Mouse (Mus musculus) CH12.LX (cell line): ENCODE results near the gene Mbd4. TPM values are rescaled to one million over a fixed set of nuclear protein-coding genes. Genes with fewer than 3 reads are reported as not detected.

Experiments used
- DNase-seq: peaks from one replicate; pipeline ENCODE4 v3.0.0-alpha.2; 2013; ENCODE audit errors: extremely low read depth
- H3K27ac ChIP-seq: 2 replicates; pipeline ENCODE4 v1.5.1; 2012; ENCODE audit warnings: low read depth, mild to moderate bottlenecking, control low read depth, moderate library complexity; ENCODE audit not compliant: insufficient read depth
- H3K27me3 ChIP-seq: replicated peaks from 2 replicates; pipeline ENCODE3; 2012; ENCODE audit warnings: inconsistent platforms
- H3K36me3 ChIP-seq, 2 experiments: replicated peaks in 1 of 2; 2 replicates each; pipeline versions ENCODE3 to v1.6.1; 2012; ENCODE audit warnings: inconsistent platforms in 1 of 2, low read length in 1 of 2, mild to moderate bottlenecking in 1 of 2, mixed read lengths in 1 of 2, moderate library complexity in 1 of 2; ENCODE audit not compliant: control insufficient read depth in 1 of 2, insufficient read depth in 1 of 2
- H3K4me1 ChIP-seq, 2 experiments: 2 replicates each; pipeline ENCODE4 v1.6.1; 2012; ENCODE audit warnings: inconsistent platforms in 1 of 2, moderate library complexity in 1 of 2; ENCODE audit not compliant: insufficient read depth in 2 of 2, control insufficient read depth in 1 of 2
- H3K4me2 ChIP-seq: 2 replicates; pipeline ENCODE4 v1.6.1; 2012; ENCODE audit warnings: low read depth, mild to moderate bottlenecking, control low read depth; ENCODE audit not compliant: poor library complexity, insufficient read depth, severe bottlenecking
- H3K4me3 ChIP-seq, 3 experiments: fragments of 150-350 bp in 1 of 3; sonication (generic) in 1 of 3; replicated peaks in 1 of 3; 2 replicates each; pipeline versions ENCODE3 to v1.5.1; 2011 to 2012; ENCODE audit warnings: low read depth in 2 of 3, low read length in 2 of 3, mild to moderate bottlenecking in 2 of 3, moderate library complexity in 2 of 3, control low read depth in 1 of 3, improper control_type of control experiment in 1 of 3, inconsistent platforms in 1 of 3, mixed read lengths in 1 of 3; ENCODE audit not compliant: poor library complexity in 1 of 3
- H3K79me2 ChIP-seq: replicated peaks from 2 replicates; pipeline ENCODE4 v1.6.1; 2012; ENCODE audit warnings: mild to moderate bottlenecking, moderate library complexity; ENCODE audit not compliant: control insufficient read depth, poor library complexity, insufficient read depth, severe bottlenecking; ENCODE audit errors: extremely low read depth
- H3K9ac ChIP-seq: 2 replicates; pipeline ENCODE4 v1.6.1; 2012; ENCODE audit warnings: low read depth, mild to moderate bottlenecking, control low read depth, moderate library complexity; ENCODE audit not compliant: insufficient read depth
- H3K9me3 ChIP-seq: replicated peaks from 2 replicates; pipeline ENCODE3; 2012; ENCODE audit warnings: low read length, inconsistent platforms, mixed read lengths
- BHLHE40 ChIP-seq: IDR thresholded peaks from 2 replicates; pipeline ENCODE4 v1.6.1; 2011; ENCODE audit warnings: mild to moderate bottlenecking, low read depth, low read length, improper control_type of control experiment
- CTCF ChIP-seq, 2 experiments: IDR thresholded peaks in 1 of 2; conservative IDR thresholded peaks in 1 of 2; 2 replicates each; pipeline ENCODE4 v1.5.1; 2011 to 2012; ENCODE audit warnings: low read depth in 2 of 2, low read length in 2 of 2, improper control_type of control experiment in 1 of 2, inconsistent platforms in 1 of 2, mild to moderate bottlenecking in 1 of 2, moderate library complexity in 1 of 2
- ELF1 ChIP-seq: IDR thresholded peaks from 2 replicates; pipeline ENCODE4 v1.6.1; 2014; ENCODE audit warnings: low read depth, mild to moderate bottlenecking, inconsistent platforms, low read length, improper control_type of control experiment
- EP300 ChIP-seq: IDR thresholded peaks from 2 replicates; pipeline ENCODE4 v1.6.1; 2011; ENCODE audit warnings: low read length, improper control_type of control experiment
- ETS1 ChIP-seq: conservative IDR thresholded peaks from 2 replicates; pipeline ENCODE4 v1.6.1; 2012; ENCODE audit warnings: low read depth, mild to moderate bottlenecking, inconsistent platforms, low read length, improper control_type of control experiment, moderate library complexity
- GABPA ChIP-seq: IDR thresholded peaks from 2 replicates; pipeline ENCODE4 v1.6.1; 2012; ENCODE audit warnings: low read depth, low read length, improper control_type of control experiment, inconsistent platforms; ENCODE audit not compliant: insufficient replicate concordance
- HCFC1 ChIP-seq: IDR thresholded peaks from 2 replicates; pipeline ENCODE4 v1.6.1; 2012; ENCODE audit warnings: low read depth, mild to moderate bottlenecking, inconsistent platforms, low read length, improper control_type of control experiment
- IRF4 ChIP-seq: IDR thresholded peaks from 2 replicates; pipeline ENCODE4 v1.6.1; 2014; ENCODE audit warnings: low read depth, mild to moderate bottlenecking, inconsistent platforms, low read length, improper control_type of control experiment
- JUN ChIP-seq: IDR thresholded peaks from 2 replicates; pipeline ENCODE4 v1.6.1; 2011; ENCODE audit warnings: low read depth, mild to moderate bottlenecking, low read length, improper control_type of control experiment, moderate library complexity; ENCODE audit not compliant: insufficient read depth
- JUND ChIP-seq: conservative IDR thresholded peaks from 2 replicates; pipeline ENCODE4 v1.6.1; 2011; ENCODE audit warnings: low read depth, low read length, improper control_type of control experiment
- KAT2A ChIP-seq: IDR thresholded peaks from 2 replicates; pipeline ENCODE4 v1.6.1; 2012; ENCODE audit warnings: low read length, improper control_type of control experiment, inconsistent platforms; ENCODE audit not compliant: insufficient replicate concordance
- MAFK ChIP-seq: IDR thresholded peaks from 2 replicates; pipeline ENCODE4 v1.6.1; 2011; ENCODE audit warnings: low read length, improper control_type of control experiment; ENCODE audit not compliant: insufficient replicate concordance
- MAX ChIP-seq: IDR thresholded peaks from 2 replicates; pipeline ENCODE4 v1.6.1; 2011; ENCODE audit warnings: low read length, improper control_type of control experiment
- MAZ ChIP-seq: IDR thresholded peaks from 2 replicates; pipeline ENCODE4 v1.6.1; 2012; ENCODE audit warnings: low read depth, mild to moderate bottlenecking, inconsistent platforms, low read length, improper control_type of control experiment, moderate library complexity
- MEF2A ChIP-seq: IDR thresholded peaks from 2 replicates; pipeline ENCODE4 v1.6.1; 2014; ENCODE audit warnings: low read depth, mild to moderate bottlenecking, inconsistent platforms, low read length, improper control_type of control experiment, borderline replicate concordance
- MXI1 ChIP-seq: IDR thresholded peaks from 2 replicates; pipeline ENCODE4 v1.6.1; 2011; ENCODE audit warnings: mild to moderate bottlenecking, low read depth, low read length, improper control_type of control experiment
- NELFE ChIP-seq: IDR thresholded peaks from 2 replicates; pipeline ENCODE4 v1.6.1; 2011; ENCODE audit warnings: low read depth, low read length, improper control_type of control experiment
- NRF1 ChIP-seq: IDR thresholded peaks from 2 replicates; pipeline ENCODE4 v1.6.1; 2014; ENCODE audit warnings: low read depth, mild to moderate bottlenecking, inconsistent platforms, low read length, improper control_type of control experiment, moderate library complexity
- PAX5 ChIP-seq: IDR thresholded peaks from 2 replicates; pipeline ENCODE4 v1.6.1; 2012; ENCODE audit warnings: low read length, inconsistent platforms, mixed read lengths
- POLR2A ChIP-seq: IDR thresholded peaks from 2 replicates; pipeline ENCODE4 v1.6.1; 2011; ENCODE audit warnings: low read depth, mild to moderate bottlenecking, improper control_type of control experiment, low read length
- POLR2AphosphoS2 ChIP-seq: IDR thresholded peaks from 2 replicates; pipeline ENCODE4 v1.6.1; 2011; ENCODE audit warnings: low read depth, low read length, improper control_type of control experiment
- RCOR1 ChIP-seq: conservative IDR thresholded peaks from 2 replicates; pipeline ENCODE4 v1.6.1; 2012; ENCODE audit warnings: low read depth, mild to moderate bottlenecking, inconsistent platforms, low read length, improper control_type of control experiment
- SIN3A ChIP-seq: IDR thresholded peaks from 2 replicates; pipeline ENCODE4 v1.6.1; 2012; ENCODE audit warnings: low read length, improper control_type of control experiment, inconsistent platforms
- TBP ChIP-seq: conservative IDR thresholded peaks from 2 replicates; pipeline ENCODE4 v1.6.1; 2011; ENCODE audit warnings: low read depth, low read length, improper control_type of control experiment
- TCF12 ChIP-seq: IDR thresholded peaks from 2 replicates; pipeline ENCODE4 v1.6.1; 2014; ENCODE audit warnings: low read depth, mild to moderate bottlenecking, inconsistent platforms, low read length, improper control_type of control experiment
- USF1 ChIP-seq: IDR thresholded peaks from 2 replicates; pipeline ENCODE4 v1.6.1; 2014; ENCODE audit warnings: low read depth, mild to moderate bottlenecking, inconsistent platforms, low read length, improper control_type of control experiment
- USF2 ChIP-seq: conservative IDR thresholded peaks from 2 replicates; pipeline ENCODE4 v1.6.1; 2011; ENCODE audit warnings: low read depth, low read length, improper control_type of control experiment
- ZKSCAN1 ChIP-seq: IDR thresholded peaks from 2 replicates; pipeline ENCODE4 v1.6.1; 2012; ENCODE audit warnings: low read depth, inconsistent platforms, low read length, improper control_type of control experiment, borderline replicate concordance
- ZMIZ1 ChIP-seq: IDR thresholded peaks from 2 replicates; pipeline ENCODE4 v1.6.1; 2012; ENCODE audit warnings: low read depth, mild to moderate bottlenecking, inconsistent platforms, low read length, improper control_type of control experiment
- ZNF384 ChIP-seq: IDR thresholded peaks from 2 replicates; pipeline ENCODE4 v1.6.1; 2012; ENCODE audit warnings: low read depth, low read length, improper control_type of control experiment, inconsistent platforms
- dilution Hi-C: fragments of 300-500 bp; cut with MboI; formaldehyde crosslinking; loops from 2 replicates; pipeline ENCODE4 v1.14.3; 2020; ENCODE audit warnings: low sequenced_read_pairs; ENCODE audit not compliant: extremely low pct_unique_long_range_greater_than_20kb, extremely low pct_ligation_motif_present
- in situ Hi-C: fragments of 300-500 bp; cut with MboI; formaldehyde crosslinking; loops from 3 replicates; pipeline ENCODE4 v1.14.3; 2019; ENCODE audit warnings: low sequenced_read_pairs, low pct_ligation_motif_present, low pct_unique_long_range_greater_than_20kb, mixed read lengths
- polyA plus RNA-seq: library from polyadenylated mRNA; unstranded; fragments of >175 nt; gene quantifications from 2 replicates; pipeline ENCODE4 v1.2.1, GENCODE M21; 2012; ENCODE audit warnings: low read depth; ENCODE audit not compliant: insufficient read length
- total RNA-seq, 2 experiments: library from RNA; depleted of rRNA; stranded (reverse); fragments of 300-350 nt in 1 of 2; fragments of >200 nt in 1 of 2; gene quantifications; 2 replicates each; pipeline ENCODE4 v1.2.3; 2012 to 2014

Mbd4 gene
- total and polyA plus RNA-seq, 3 experiments = 7.3 to 12.2 (median 8.6) TPM

- TF ChIP-seq POLR2A (peak; percentile 84), MAZ (no peak), HCFC1 (peak; percentile 48), TCF12 (peak; percentile 55; the same call in 1 of the 2 replicates), NELFE (peak; percentile 76), ZMIZ1 (0 out of 2 replicates have a peak, but pooled peaks have one; percentile 26), ZNF384 (no peak), IRF4 (peak; percentile 57; the same call in 1 of the 2 replicates), MXI1 (no peak), USF2 (no peak), PAX5 (no peak), MAX (no peak), TBP (peak; percentile 83), ETS1 (no peak), ELF1 (peak; percentile 50; the same call in 1 of the 2 replicates), JUN (no peak), NRF1 (no peak), KAT2A (no peak), CTCF (conservative IDR thresholded peaks at IDR 0.05 in 1 of 2, IDR thresholded peaks at IDR 0.05 in 1 of 2; ENCODE audit: low read depth in 2 of 2, low read length in 2 of 2) (no peak), RCOR1 (no peak), MAFK (no peak), BHLHE40 (no peak), GABPA (no peak)
Measured at GRCm38 (mm10) chr6:115886894-115887293, 33.7 kb upstream of the Mbd4 start.

GRCm38 (mm10) chr6:115884018-115884417 lies 30.8 kb upstream of the Mbd4 start:
- no peak for DNase-seq
- dilution Hi-C loops = no loop called here
- in situ Hi-C loops = no loop called here

More at GRCm38 (mm10) chr6:115886894-115887293, 33.7 kb upstream of the Mbd4 start:
- H3K27me3 ChIP-seq = no peaks in the 10 kb centered on the region
- dilution Hi-C loops = no loop called here
- peaks cover 11 to 21% of the 10 kb centered on the region in 2 experiments for H3K4me1 ChIP-seq
- H3K27ac ChIP-seq = peak overlapping the region; percentile 58
- H3K79me2 ChIP-seq = no peaks in the 10 kb centered on the region
- peaks cover 18 to 50% of the 10 kb centered on the region in 2 experiments for H3K36me3 ChIP-seq
- H3K4me3 ChIP-seq = peak overlapping the region; percentile 42 to 50 (median 44)
- in situ Hi-C loops = no loop called here
- peak overlapping the region; percentile 41; the same call in 1 of the 2 replicates for H3K4me2 ChIP-seq
- peaks cover 3% of the 10 kb centered on the region for H3K9me3 ChIP-seq
- peak; percentile 89 for DNase-seq
- H3K9ac ChIP-seq = peak overlapping the region; percentile 38

More at GRCm38 (mm10) chr6:115884018-115884417, 30.8 kb upstream of the Mbd4 start:
- Histone ChIP-seq H3K27me3 (no peaks in the 10 kb centered on the region), H3K4me2 (no peak overlapping the region), H3K9me3 (peaks cover 3% of the 10 kb centered on the region), H3K79me2 (no peaks in the 10 kb centered on the region), H3K4me1 (peaks cover 11 to 27% of the 10 kb centered on the region in 2 experiments), H3K9ac (no peak overlapping the region), H3K36me3 (peaks cover 14 to 52% of the 10 kb centered on the region in 2 experiments), H3K27ac (no peak overlapping the region), H3K4me3 (no peak overlapping the region)
- no peak for TF ChIP-seq EP300
- TF ChIP-seq USF1 = no peak
- TF ChIP-seq RCOR1 = no peak
- TF ChIP-seq POLR2A = no peak
- TF ChIP-seq MEF2A = no peak
- TF ChIP-seq JUND = no peak
- no peak for TF ChIP-seq ZKSCAN1
- no peak for TF ChIP-seq TBP
- TF ChIP-seq POLR2AphosphoS2 = no peak
- no peak for TF ChIP-seq BHLHE40
- TF ChIP-seq SIN3A = no peak
- TF ChIP-seq HCFC1 = no peak
